Mouse (Mus musculus): Measurements from ENCODE around the gene Gm10681.
"Not testable (repeated sequence)": the region's sequence is repeated elsewhere in the genome, so short reads cannot be mapped to it uniquely, and the experiment has no call there.

DNA sequence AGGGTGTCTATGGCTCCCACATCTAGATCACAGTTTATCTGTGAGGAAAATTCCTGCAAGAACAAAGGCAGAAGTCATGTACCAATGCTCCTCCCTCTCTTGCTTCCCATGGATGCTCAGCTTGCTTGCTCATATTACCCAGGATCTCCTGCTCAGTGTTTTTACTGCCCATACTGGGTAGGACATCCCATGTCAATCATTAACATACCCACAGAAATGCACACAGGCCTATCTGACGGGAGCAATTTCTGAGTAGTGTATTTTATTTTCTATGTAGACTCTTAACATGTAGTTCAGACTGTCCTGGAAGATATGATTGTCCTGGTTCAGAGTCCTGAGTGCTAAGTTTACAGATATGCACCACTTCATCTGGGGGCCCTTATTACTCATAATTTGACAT lies 6.4 kb downstream of the Gm10681 start:
- TF ChIP-seq CTCF (IDR thresholded peaks at IDR 0.05); POLR2A (IDR thresholded peaks at IDR 0.05; ENCODE audit: insufficient read depth, low read depth, low read length): not testable (repeated sequence)
